Mouse (Mus musculus) liver, embryonic 13.5 days (tissue): Measurements from ENCODE around the gene Wnt1. TPM values are rescaled to one million over a fixed set of nuclear protein-coding genes. Genes with fewer than 3 reads are reported as not detected.

Experiments
- ATAC-seq: fragments of 200-750 bp; cut with Nextera tagmentation; 2 replicates; pipeline ENCODE4 v1.8.0; 2017; ENCODE audit warnings: low read depth, mild to moderate bottlenecking, moderate number of reproducible peaks, moderate library complexity
- DNase-seq: peaks from one replicate; pipeline ENCODE4 v3.0.0; 2022
- H3K27ac ChIP-seq: fragments of 300-500 bp; sonication (generic); 2 replicates; pipeline ENCODE4 v1.5.1; 2015; ENCODE audit warnings: moderate library complexity, mild to moderate bottlenecking, inconsistent platforms
- H3K27me3 ChIP-seq: fragments of 300-500 bp; sonication (generic); 2 replicates; pipeline ENCODE4 v1.6.1; 2015; ENCODE audit warnings: mild to moderate bottlenecking, inconsistent platforms
- H3K36me3 ChIP-seq: fragments of 300-500 bp; sonication (generic); 2 replicates; pipeline ENCODE4 v1.6.1; 2015; ENCODE audit warnings: mild to moderate bottlenecking, inconsistent platforms
- H3K4me1 ChIP-seq: fragments of 300-500 bp; sonication (generic); replicated peaks from 2 replicates; pipeline ENCODE4 v1.6.1; 2015; ENCODE audit warnings: inconsistent platforms
- H3K4me2 ChIP-seq: fragments of 300-500 bp; sonication (generic); 2 replicates; pipeline ENCODE4 v1.6.1; 2015; ENCODE audit warnings: inconsistent platforms, mild to moderate bottlenecking, moderate library complexity
- H3K4me3 ChIP-seq: fragments of 300-500 bp; sonication (generic); replicated peaks from 2 replicates; pipeline ENCODE4 v1.5.1; 2015; ENCODE audit warnings: mild to moderate bottlenecking, inconsistent platforms
- H3K9ac ChIP-seq: fragments of 300-500 bp; sonication (generic); 2 replicates; pipeline ENCODE4 v1.6.1; 2015; ENCODE audit warnings: mild to moderate bottlenecking, inconsistent platforms
- H3K9me3 ChIP-seq: fragments of 300-500 bp; sonication (generic); replicated peaks from 2 replicates; pipeline ENCODE4 v1.6.1; 2016; ENCODE audit warnings: inconsistent platforms
- WGBS: fragments of 180-500 bp; shearing (Covaris S2); methylation state at CpG from one replicate; pipeline ENCODE4 v1.1.7; 2015; ENCODE audit not compliant: insufficient replicate concordance; 5-methylcytosine and 5-hydroxymethylcytosine counted together
- polyA plus RNA-seq: library from polyadenylated mRNA; unstranded; fragments of >200 nt; fragmentation: Nextera tagmentation; extraction: Ambion mirVana; gene quantifications from 2 replicates; pipeline ENCODE4 v1.2.1, GENCODE M21; 2015

Gene Wnt1
- polyA plus RNA-seq, 1 experiment from 2014 or later, result not detected

DNA sequence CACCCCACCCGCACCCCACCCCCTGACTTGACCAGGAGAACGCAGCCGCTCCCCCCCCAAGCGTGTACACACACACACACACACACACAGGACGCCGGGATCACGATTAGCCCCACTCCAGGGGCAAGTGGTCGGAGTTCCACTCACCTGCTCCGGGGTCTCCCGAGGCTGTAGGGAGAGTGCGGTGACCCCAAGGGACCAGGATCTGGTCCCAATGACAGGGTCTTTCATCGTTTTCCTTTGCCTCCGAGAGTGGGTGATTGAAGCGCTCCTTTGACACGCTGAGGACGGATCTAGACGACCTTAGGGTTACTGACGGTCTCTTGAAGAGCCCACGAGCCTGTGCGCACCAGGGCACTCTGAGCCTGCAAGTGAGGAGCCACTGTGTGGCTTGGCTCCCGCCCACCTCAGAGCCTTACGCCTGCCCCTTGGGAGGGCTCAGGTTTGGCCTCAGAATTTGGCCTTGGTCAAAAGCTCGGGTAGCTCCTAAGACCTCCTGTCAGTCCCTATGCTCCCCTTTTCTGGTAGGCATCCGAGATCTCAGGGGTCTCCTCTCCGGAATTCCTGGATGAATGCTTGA is 11.4 kb upstream of the Wnt1 start:
- no peak for DNase-seq
- H3K27me3 ChIP-seq, result peaks cover 98% of the 10 kb centered on the region
- H3K36me3 ChIP-seq, result no peaks in the 10 kb centered on the region
- H3K4me2 ChIP-seq, result peak overlapping the region; percentile 30; the same call in 1 of the 2 replicates
- H3K4me1 ChIP-seq, result peaks cover 33% of the 10 kb centered on the region
- ATAC-seq, result no peak
- H3K9me3 ChIP-seq, result no peaks in the 10 kb centered on the region
- 1% methylated on average over 25 of the region's 25 CpGs for WGBS
- H3K9ac ChIP-seq, result no peak overlapping the region
- no peak overlapping the region; the same call in 1 of the 2 replicates for H3K4me3 ChIP-seq
- H3K27ac ChIP-seq, result no peak overlapping the region

DNA sequence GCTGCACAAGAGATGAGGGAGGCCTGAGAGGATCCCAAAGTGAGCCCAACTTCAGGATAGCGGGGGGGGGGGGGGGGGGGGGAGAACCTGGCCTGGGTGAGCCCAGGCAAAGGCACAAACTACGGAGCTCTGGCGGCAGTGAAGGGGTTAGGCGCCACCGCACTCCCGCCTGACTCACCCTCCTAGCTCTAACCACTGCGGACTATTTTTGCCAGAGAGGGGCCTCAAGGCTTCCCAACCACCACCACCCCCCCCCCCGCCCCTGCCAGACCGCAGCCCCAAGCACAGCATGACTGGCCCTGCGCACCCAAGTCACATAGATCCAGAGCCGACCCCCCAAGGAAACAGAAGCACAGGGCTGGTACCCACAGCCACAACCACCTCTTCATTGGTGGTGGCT is 10.9 kb upstream of the Wnt1 start:
- H3K36me3 ChIP-seq, result no peaks in the 10 kb centered on the region
- no peak overlapping the region for H3K4me2 ChIP-seq
- WGBS, result 0% methylated on average over 5 of the region's 11 CpGs
- no peak overlapping the region for H3K9ac ChIP-seq
- DNase-seq (no peak), ATAC-seq (no peak)
- no peak overlapping the region for H3K27ac ChIP-seq
- H3K9me3 ChIP-seq, result no peaks in the 10 kb centered on the region
- no peak overlapping the region for H3K4me3 ChIP-seq
- H3K27me3 ChIP-seq, result peaks cover 93% of the 10 kb centered on the region
- peaks cover 33% of the 10 kb centered on the region for H3K4me1 ChIP-seq

DNA sequence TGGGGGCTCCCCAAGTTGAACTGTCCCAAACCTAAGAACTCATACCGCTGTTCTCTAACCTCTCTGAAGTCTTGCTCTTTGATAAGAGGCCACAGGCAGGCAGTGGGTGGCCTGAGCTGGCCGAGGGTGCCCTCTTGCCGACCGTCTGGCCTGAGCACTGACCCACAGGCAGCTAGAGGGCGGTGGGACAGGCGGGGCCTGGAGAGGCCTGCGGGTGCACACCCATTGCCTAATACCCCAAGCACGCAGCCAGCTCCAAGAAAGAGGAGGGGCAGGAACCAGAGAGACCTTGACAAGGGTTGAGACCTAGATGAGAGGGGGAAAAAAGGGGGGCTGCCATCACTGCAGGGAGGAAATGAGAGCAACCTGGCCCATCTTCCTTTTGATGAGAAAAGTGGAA is 9.6 kb upstream of the Wnt1 start:
- no peaks in the 10 kb centered on the region for H3K36me3 ChIP-seq
- H3K9me3 ChIP-seq, result no peaks in the 10 kb centered on the region
- H3K4me3 ChIP-seq, result no peak overlapping the region
- WGBS, result 6% methylated on average over 8 of the region's 8 CpGs
- H3K4me2 ChIP-seq, result no peak overlapping the region
- ATAC-seq (no peak), DNase-seq (no peak)
- no peak overlapping the region for H3K9ac ChIP-seq
- no peak overlapping the region for H3K27ac ChIP-seq
- H3K4me1 ChIP-seq, result peaks cover 29% of the 10 kb centered on the region
- H3K27me3 ChIP-seq, result peaks cover 91% of the 10 kb centered on the region

DNA sequence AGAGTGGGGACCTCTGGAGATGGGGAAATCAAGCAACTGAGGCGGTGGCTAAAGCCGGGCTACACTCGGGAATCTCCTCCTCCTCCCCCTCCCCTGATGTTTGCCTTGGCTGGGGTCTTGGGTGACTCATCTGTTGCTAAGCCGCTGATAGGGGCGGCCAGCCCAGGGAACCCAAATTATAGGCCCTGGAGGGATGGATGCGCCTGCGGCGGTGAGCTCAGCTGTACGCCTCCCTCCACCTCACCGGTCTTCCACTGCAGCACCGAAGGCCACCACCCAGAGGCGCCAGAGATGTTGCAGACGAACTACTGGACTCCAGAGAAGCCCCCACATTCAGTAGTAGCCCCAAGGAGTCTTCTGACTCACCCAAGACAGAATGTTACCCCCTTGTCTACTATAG is 9.1 kb upstream of the Wnt1 start:
- no peak for ATAC-seq

DNA sequence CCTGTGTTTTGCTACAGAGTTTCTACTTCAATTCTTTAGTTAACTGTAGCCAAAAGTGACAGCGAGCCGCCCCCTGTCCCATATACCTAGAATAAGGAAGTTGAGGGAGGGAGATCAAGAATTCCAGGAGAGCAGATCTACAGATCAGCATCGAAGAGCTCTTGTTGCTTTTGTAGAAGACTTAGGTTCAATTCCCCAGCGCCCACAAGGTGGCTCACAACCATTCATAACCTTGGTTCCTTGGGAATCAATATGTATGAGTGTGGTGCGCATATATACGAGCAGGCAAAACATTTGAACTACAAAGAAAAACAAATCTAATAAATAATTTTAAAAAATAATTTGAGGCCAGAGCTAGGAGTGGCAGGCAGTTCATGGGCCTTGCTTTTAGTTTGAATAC is 8.5 kb upstream of the Wnt1 start:
- DNase-seq (no peak), ATAC-seq (no peak)

More for the DNA sequence above, 9.1 kb upstream of the Wnt1 start:
- H3K9ac ChIP-seq, result no peak overlapping the region
- H3K4me2 ChIP-seq, result no peak overlapping the region
- no peaks in the 10 kb centered on the region for H3K36me3 ChIP-seq
- peaks cover 27% of the 10 kb centered on the region for H3K4me1 ChIP-seq
- H3K9me3 ChIP-seq, result peaks cover 2% of the 10 kb centered on the region; the same call in 1 of the 2 replicates
- H3K27ac ChIP-seq, result no peak overlapping the region
- peaks cover 91% of the 10 kb centered on the region for H3K27me3 ChIP-seq
- WGBS, result 11% methylated on average over 13 of the region's 13 CpGs
- H3K4me3 ChIP-seq, result no peak overlapping the region
- DNase-seq, result no peak

DNA sequence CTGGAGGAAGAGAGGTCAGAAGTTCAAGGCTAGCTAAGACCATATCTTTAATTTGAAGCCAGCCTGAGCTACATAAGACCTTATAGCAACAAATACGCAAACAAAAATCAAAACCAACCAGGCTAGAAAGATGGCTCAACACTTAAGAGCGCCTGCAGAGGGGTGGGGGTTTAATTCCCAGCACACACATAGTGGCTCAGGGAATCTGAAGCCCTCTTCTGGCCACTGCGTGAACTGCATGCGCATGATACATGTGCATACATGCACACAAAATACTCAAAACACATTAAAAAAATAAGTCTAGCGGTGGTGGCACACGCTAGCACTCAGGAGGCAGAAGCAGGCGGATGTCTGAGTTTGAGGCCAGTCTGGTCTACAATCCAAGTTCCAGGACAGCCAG is 3.9 kb upstream of the Wnt1 start:
- peaks cover 91% of the 10 kb centered on the region for H3K27me3 ChIP-seq
- no peak overlapping the region for H3K9ac ChIP-seq
- H3K36me3 ChIP-seq, result no peaks in the 10 kb centered on the region
- WGBS, result 27% methylated on average over 7 of the region's 7 CpGs
- peaks cover 3% of the 10 kb centered on the region; the same call in 1 of the 2 replicates for H3K9me3 ChIP-seq
- no peak overlapping the region for H3K4me2 ChIP-seq
- peaks cover 2% of the 10 kb centered on the region; the same call in 1 of the 2 replicates for H3K4me1 ChIP-seq
- no peak overlapping the region for H3K4me3 ChIP-seq
- no peak overlapping the region for H3K27ac ChIP-seq
- no peak for DNase-seq
- no peak for ATAC-seq

More for the DNA sequence above, 8.5 kb upstream of the Wnt1 start:
- no peak overlapping the region for H3K27ac ChIP-seq
- 26% methylated on average over 6 of the region's 6 CpGs for WGBS
- peaks cover 91% of the 10 kb centered on the region for H3K27me3 ChIP-seq
- no peak overlapping the region for H3K4me3 ChIP-seq
- no peaks in the 10 kb centered on the region for H3K36me3 ChIP-seq
- no peak overlapping the region for H3K4me2 ChIP-seq
- H3K9ac ChIP-seq, result no peak overlapping the region
- H3K9me3 ChIP-seq, result peaks cover 3% of the 10 kb centered on the region; the same call in 1 of the 2 replicates
- peaks cover 23% of the 10 kb centered on the region for H3K4me1 ChIP-seq

DNA sequence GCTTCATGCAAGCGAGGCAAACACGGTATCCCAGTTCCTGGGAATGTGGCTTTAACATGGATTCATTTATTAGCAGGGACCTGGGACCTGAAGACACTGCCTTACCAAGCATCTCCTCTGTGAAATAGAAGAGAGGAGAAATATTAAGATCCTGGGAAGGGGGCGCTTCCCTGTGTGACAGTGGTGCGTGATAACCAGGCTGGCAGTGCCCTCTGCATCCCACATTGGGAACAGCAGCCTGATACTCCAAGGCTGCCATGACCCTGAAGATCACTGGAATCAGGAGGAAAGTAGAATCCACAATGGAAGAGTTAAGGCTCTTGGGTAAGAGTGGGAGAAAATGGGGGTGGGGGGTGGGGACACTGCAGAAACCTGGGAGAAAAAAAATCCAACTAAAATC is 1.7 kb upstream of the Wnt1 start:
- no peak overlapping the region for H3K9ac ChIP-seq
- no peak overlapping the region for H3K27ac ChIP-seq
- H3K36me3 ChIP-seq, result no peaks in the 10 kb centered on the region
- DNase-seq, result no peak
- H3K4me3 ChIP-seq, result no peak overlapping the region
- peaks cover 3% of the 10 kb centered on the region; the same call in 1 of the 2 replicates for H3K9me3 ChIP-seq
- 40% methylated on average over 4 of the region's 4 CpGs for WGBS
- H3K4me2 ChIP-seq, result no peak overlapping the region
- H3K4me1 ChIP-seq, result peaks cover 12% of the 10 kb centered on the region
- peaks cover 93% of the 10 kb centered on the region for H3K27me3 ChIP-seq
- ATAC-seq, result no peak

DNA sequence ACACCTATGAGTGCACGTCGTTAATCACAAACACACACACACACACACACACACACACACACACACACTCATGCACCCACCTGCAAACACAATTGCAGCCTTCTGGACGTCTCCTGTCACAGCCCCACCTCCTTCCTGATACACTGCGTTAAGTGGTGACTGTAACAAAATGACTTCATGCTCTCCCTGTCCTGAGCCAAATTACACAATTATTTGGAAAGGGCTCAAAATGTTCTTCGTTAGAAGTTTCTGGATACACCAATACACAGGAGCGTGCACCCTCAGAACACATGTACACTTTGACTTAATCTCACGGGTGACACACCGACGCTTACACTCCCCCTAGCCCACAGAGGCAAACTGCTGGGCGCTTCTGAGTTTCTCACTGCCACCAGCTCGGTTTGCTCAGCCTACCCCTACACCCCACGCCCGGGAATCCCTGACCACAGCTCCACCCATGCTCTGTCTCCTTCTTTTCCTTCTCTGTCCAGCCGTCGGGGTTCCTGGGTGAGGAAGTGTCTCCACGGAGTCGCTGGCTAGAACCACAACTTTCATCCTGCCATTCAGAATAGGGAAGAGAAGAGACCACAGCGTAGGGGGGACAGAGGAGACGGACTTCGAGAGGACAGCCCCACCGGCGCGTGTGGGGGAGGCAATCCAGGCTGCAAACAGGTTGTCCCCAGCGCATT is 541 bp upstream of the Wnt1 start:
- peaks cover 99% of the 10 kb centered on the region for H3K27me3 ChIP-seq
- 10% methylated on average over 24 of the region's 24 CpGs for WGBS
- ATAC-seq (no peak), DNase-seq (no peak)
- H3K4me3 ChIP-seq, result no peak overlapping the region
- H3K9ac ChIP-seq, result no peak overlapping the region
- no peak overlapping the region for H3K4me2 ChIP-seq
- H3K4me1 ChIP-seq, result peaks cover 18% of the 10 kb centered on the region
- H3K27ac ChIP-seq, result no peak overlapping the region
- H3K9me3 ChIP-seq, result peaks cover 3% of the 10 kb centered on the region; the same call in 1 of the 2 replicates
- no peaks in the 10 kb centered on the region for H3K36me3 ChIP-seq

DNA sequence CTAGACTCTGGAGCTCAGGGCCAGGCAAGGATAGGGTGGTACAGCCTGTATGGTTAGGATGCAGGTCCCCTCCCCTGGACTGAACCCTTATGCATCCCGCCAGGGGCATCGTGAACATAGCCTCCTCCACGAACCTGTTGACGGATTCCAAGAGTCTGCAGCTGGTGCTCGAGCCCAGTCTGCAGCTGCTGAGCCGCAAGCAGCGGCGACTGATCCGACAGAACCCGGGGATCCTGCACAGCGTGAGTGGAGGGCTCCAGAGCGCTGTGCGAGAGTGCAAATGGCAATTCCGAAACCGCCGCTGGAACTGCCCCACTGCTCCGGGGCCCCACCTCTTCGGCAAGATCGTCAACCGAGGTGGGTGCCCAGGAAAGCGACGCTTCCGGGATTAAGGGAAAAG is 1.1 kb downstream of the Wnt1 start:
- H3K4me2 ChIP-seq, result no peak overlapping the region
- H3K27me3 ChIP-seq, result peaks cover 99% of the 10 kb centered on the region
- ATAC-seq (no peak), DNase-seq (no peak)
- no peak overlapping the region for H3K27ac ChIP-seq
- no peaks in the 10 kb centered on the region; the same call in 1 of the 2 replicates for H3K9me3 ChIP-seq
- H3K4me3 ChIP-seq, result peak overlapping the region; percentile 14; the same call in 1 of the 2 replicates
- no peaks in the 10 kb centered on the region for H3K36me3 ChIP-seq
- WGBS, result 2% methylated on average over 23 of the region's 23 CpGs
- peaks cover 18% of the 10 kb centered on the region for H3K4me1 ChIP-seq
- no peak overlapping the region for H3K9ac ChIP-seq

DNA sequence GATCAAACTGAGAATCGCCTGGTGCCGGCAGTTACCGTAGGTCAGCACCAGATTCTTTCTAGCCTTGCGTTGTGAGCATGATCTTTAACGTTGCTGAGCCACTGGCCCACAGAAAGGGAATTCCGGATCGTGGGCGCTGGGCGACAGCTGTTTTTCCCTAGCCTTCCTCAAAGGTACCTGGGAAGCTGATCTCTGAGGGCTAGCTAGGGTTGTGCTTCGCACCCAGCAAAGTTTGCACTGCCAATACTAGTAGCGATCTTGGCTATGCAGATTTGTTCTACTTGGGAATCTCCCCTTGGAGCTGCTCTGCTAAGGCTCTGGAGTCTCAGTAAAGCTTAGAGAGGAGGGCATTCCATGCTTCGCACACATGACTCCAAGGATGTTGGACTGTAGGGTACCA is 1.6 kb downstream of the Wnt1 start:
- H3K4me2 ChIP-seq, result no peak overlapping the region
- no peak overlapping the region for H3K27ac ChIP-seq
- peaks cover 100% of the 10 kb centered on the region for H3K27me3 ChIP-seq
- ATAC-seq (no peak), DNase-seq (no peak)
- H3K4me3 ChIP-seq, result peak overlapping the region; percentile 14
- no peak overlapping the region for H3K9ac ChIP-seq
- H3K36me3 ChIP-seq, result no peaks in the 10 kb centered on the region
- no peaks in the 10 kb centered on the region for H3K9me3 ChIP-seq
- WGBS, result 2% methylated on average over 12 of the region's 12 CpGs
- H3K4me1 ChIP-seq, result peaks cover 18% of the 10 kb centered on the region

DNA sequence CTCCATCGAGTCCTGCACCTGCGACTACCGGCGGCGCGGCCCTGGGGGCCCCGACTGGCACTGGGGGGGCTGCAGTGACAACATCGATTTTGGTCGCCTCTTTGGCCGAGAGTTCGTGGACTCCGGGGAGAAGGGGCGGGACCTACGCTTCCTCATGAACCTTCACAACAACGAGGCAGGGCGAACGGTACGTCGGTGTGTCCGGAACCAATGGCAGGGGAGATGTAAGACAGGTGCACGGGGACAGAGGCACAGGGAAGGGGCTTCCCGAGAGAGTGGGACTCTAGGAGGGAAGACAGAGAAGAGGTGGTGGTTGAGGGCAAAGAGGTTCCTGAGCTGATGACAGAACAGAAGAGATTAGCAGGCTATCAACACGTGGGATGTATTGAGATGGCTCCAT is 2.1 kb downstream of the Wnt1 start:
- Histone ChIP-seq H3K27me3 (peaks cover 100% of the 10 kb centered on the region), H3K4me2 (no peak overlapping the region), H3K9me3 (no peaks in the 10 kb centered on the region), H3K4me3 (no peak overlapping the region; the same call in 1 of the 2 replicates), H3K27ac (no peak overlapping the region), H3K4me1 (peaks cover 18% of the 10 kb centered on the region), H3K9ac (no peak overlapping the region), H3K36me3 (no peaks in the 10 kb centered on the region)
- DNase-seq (no peak), ATAC-seq (no peak)
- 2% methylated on average over 23 of the region's 23 CpGs for WGBS
